Mouse (Mus musculus): ENCODE data around the gene Tiprl. TPM values are rescaled to one million over a fixed set of nuclear protein-coding genes. Genes with fewer than 3 reads are reported as not detected.

Tiprl gene
- polyA plus RNA-seq, 1 experiment, result 47.2 TPM

- Histone ChIP-seq H3K27ac (ENCODE audit: insufficient read depth, low read length) (no peak overlapping the region), H3K4me1 (ENCODE audit: control insufficient read depth, insufficient read depth, low read length) (peaks cover 4% of the 10 kb centered on the region; the same call in 1 of the 2 replicates), H3K4me3 (ENCODE audit: insufficient read depth, low read length) (no peak overlapping the region)
- TF ChIP-seq CTCF (IDR thresholded peaks at IDR 0.05; ENCODE audit: extremely low read depth, insufficient read depth, low read length) (no peak), POLR2A (IDR thresholded peaks at IDR 0.05; ENCODE audit: extremely low read depth, insufficient read depth, low read length) (no peak)
These were observed 50.3 kb downstream of the Tiprl start for GRCm38 (mm10) chr1:165186491-165186890.

DNA sequence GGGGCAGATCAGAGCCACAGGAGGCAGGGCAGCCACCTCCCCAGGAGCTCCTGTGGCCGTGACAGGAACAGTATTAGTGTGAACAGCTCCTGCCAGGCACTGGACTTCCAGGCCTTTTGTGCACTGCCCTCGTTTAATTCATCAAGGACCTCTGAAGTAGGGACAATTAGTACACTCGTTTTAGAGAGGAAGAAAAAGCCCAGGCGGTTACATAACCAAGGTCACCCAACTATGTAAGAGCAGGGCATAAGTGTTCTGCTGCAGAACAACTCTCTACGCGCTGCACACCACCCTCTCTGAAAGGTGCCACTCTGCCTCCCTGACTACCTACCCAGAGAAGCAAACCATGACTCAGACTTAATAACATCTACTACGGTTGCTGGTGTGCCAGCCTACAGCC, 51.7 kb downstream of the Tiprl start:
- peaks cover 3% of the 10 kb centered on the region; the same call in 1 of the 2 replicates for H3K4me1 ChIP-seq (ENCODE audit: control insufficient read depth, insufficient read depth, low read length)
- H3K4me3 ChIP-seq (ENCODE audit: insufficient read depth, low read length), result no peak overlapping the region
- H3K27ac ChIP-seq (ENCODE audit: insufficient read depth, low read length), result peak overlapping the region; percentile 41; the same call in 1 of the 2 replicates
- TF ChIP-seq CTCF (IDR thresholded peaks at IDR 0.05; ENCODE audit: extremely low read depth, insufficient read depth, low read length) (no peak), POLR2A (IDR thresholded peaks at IDR 0.05; ENCODE audit: extremely low read depth, insufficient read depth, low read length) (no peak)

DNA sequence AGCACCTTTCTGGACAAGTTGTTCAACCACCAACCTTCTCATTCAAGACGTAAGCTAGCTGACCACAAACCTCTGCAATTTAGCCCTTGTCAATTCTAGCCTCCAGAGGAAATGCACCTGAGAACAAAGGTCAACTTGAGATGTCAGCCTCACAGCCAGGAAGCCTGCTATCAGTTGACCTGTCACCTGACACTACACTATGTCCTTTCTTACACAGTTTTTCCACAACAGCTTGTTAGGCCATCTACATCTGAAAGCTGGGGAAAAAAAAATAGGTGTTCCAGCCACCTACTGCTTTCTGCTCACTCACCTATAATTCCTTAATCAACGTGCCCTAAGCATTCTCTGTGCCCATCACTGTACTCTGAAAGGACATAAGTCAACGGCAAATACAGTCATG, 52.6 kb downstream of the Tiprl start:
- Histone ChIP-seq H3K4me1 (ENCODE audit: control insufficient read depth, insufficient read depth, low read length) (peaks cover 2% of the 10 kb centered on the region; the same call in 1 of the 2 replicates), H3K27ac (ENCODE audit: insufficient read depth, low read length) (no peak overlapping the region), H3K4me3 (ENCODE audit: insufficient read depth, low read length) (no peak overlapping the region)
- TF ChIP-seq POLR2A (IDR thresholded peaks at IDR 0.05; ENCODE audit: extremely low read depth, insufficient read depth, low read length), result no peak
- TF ChIP-seq CTCF (IDR thresholded peaks at IDR 0.05; ENCODE audit: extremely low read depth, insufficient read depth, low read length), result no peak

- Histone ChIP-seq H3K4me3 (ENCODE audit: insufficient read depth, low read length) (no peak overlapping the region), H3K4me1 (ENCODE audit: control insufficient read depth, insufficient read depth, low read length) (no peaks in the 10 kb centered on the region; the same call in 1 of the 2 replicates), H3K27ac (ENCODE audit: insufficient read depth, low read length) (no peak overlapping the region)
- no peak for TF ChIP-seq CTCF (IDR thresholded peaks at IDR 0.05; ENCODE audit: extremely low read depth, insufficient read depth, low read length)
- no peak for TF ChIP-seq POLR2A (IDR thresholded peaks at IDR 0.05; ENCODE audit: extremely low read depth, insufficient read depth, low read length)
These were observed 53.4 kb downstream of the Tiprl start for GRCm38 (mm10) chr1:165183400-165183799.

DNA sequence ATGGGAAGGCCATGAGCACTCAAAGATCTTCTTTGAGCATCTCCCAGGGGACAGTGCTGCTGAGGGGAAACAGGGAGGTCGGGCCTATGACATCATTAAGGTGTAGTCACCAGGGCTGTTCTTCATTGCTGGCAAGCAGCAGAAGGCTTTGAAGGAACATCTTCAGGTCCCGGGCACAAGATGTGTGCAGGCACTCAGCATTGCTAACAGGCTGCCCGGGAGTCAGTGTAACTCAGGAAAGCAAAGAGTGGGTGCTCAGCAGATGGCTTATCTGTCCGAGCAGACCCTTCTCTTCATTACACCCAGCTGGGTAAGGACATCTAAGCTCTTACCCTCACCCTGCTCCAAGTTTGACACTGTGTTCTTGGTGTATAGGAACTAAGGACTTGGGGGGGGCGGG, 57.5 kb downstream of the Tiprl start:
- no peaks in the 10 kb centered on the region for H3K4me1 ChIP-seq (ENCODE audit: control insufficient read depth, insufficient read depth, low read length)
- H3K27ac ChIP-seq (ENCODE audit: insufficient read depth, low read length), result no peak overlapping the region
- no peak for TF ChIP-seq POLR2A (IDR thresholded peaks at IDR 0.05; ENCODE audit: extremely low read depth, insufficient read depth, low read length)
- TF ChIP-seq CTCF (IDR thresholded peaks at IDR 0.05; ENCODE audit: extremely low read depth, insufficient read depth, low read length), result no peak
- H3K4me3 ChIP-seq (ENCODE audit: insufficient read depth, low read length), result no peak overlapping the region

GRCm38 (mm10) chr1:165178075-165178474, 58.7 kb downstream of the Tiprl start:
- no peak for TF ChIP-seq CTCF (IDR thresholded peaks at IDR 0.05; ENCODE audit: extremely low read depth, insufficient read depth, low read length)
- no peak for TF ChIP-seq POLR2A (IDR thresholded peaks at IDR 0.05; ENCODE audit: extremely low read depth, insufficient read depth, low read length)
- H3K4me1 ChIP-seq (ENCODE audit: control insufficient read depth, insufficient read depth, low read length), result no peaks in the 10 kb centered on the region
- H3K27ac ChIP-seq (ENCODE audit: insufficient read depth, low read length), result no peak overlapping the region
- no peak overlapping the region for H3K4me3 ChIP-seq (ENCODE audit: insufficient read depth, low read length)

DNA sequence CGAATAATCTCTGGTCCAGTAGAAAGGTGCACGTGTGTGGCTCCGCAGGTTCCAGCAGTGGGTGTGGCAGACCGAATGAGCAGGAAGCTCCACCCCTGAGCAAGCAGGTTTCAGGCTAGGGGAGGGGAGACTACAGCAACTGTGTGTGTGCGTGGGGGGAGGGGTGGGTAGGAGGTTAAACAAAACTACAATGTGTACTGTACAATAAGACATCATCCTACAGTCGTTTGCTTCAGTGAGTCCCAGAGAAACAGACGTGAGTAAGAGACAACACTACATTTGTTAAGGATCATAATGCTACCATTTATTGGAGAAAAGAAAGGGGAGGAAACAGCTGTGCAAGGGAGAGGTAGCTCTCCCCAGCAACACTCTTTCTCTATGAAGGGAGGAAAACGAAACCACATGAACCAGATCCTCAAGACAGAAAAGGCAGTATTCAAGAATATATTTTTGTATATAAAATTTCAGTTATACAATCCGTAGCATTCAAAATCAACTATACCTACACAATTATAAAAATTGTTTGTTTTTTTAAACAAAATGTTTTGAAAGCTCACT, 62.7 kb downstream of the Tiprl start:
- TF ChIP-seq POLR2A (IDR thresholded peaks at IDR 0.05; ENCODE audit: extremely low read depth, insufficient read depth, low read length), result no peak
- no peak for TF ChIP-seq CTCF (IDR thresholded peaks at IDR 0.05; ENCODE audit: extremely low read depth, insufficient read depth, low read length)

DNA sequence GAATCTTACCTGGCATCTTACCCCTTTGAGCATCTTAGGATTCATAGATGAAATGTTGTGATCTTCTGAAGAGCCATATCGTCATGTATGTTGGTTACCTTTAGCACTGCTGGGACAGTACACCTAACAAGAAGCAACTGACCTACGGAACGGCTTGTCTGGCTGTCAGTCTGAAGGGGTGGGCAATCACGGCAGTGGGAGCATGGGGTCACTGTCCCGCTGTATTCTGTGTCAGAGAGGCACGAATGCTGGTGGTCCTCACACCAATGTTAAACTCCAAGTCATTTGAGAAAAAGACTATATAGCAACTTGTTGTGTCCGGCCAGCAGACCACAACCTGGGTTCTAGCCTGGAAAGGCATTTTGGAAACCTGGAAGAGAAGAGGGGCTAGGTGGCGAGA, 65.5 kb downstream of the Tiprl start:
- no peak for TF ChIP-seq POLR2A (IDR thresholded peaks at IDR 0.05; ENCODE audit: extremely low read depth, insufficient read depth, low read length)
- TF ChIP-seq CTCF (IDR thresholded peaks at IDR 0.05; ENCODE audit: extremely low read depth, insufficient read depth, low read length), result no peak
- Histone ChIP-seq H3K4me3 (ENCODE audit: insufficient read depth, low read length) (no peak overlapping the region), H3K27ac (ENCODE audit: insufficient read depth, low read length) (no peak overlapping the region), H3K4me1 (ENCODE audit: control insufficient read depth, insufficient read depth, low read length) (no peaks in the 10 kb centered on the region)

More for the DNA sequence above, 62.7 kb downstream of the Tiprl start:
- Histone ChIP-seq H3K4me3 (ENCODE audit: insufficient read depth, low read length) (no peak overlapping the region), H3K4me1 (ENCODE audit: control insufficient read depth, insufficient read depth, low read length) (no peaks in the 10 kb centered on the region), H3K27ac (ENCODE audit: insufficient read depth, low read length) (no peak overlapping the region)

GRCm38 (mm10) chr1:165170157-165170556, 66.6 kb downstream of the Tiprl start:
- H3K4me3 ChIP-seq (ENCODE audit: insufficient read depth, low read length), result no peak overlapping the region
- no peak overlapping the region for H3K27ac ChIP-seq (ENCODE audit: insufficient read depth, low read length)
- TF ChIP-seq CTCF (IDR thresholded peaks at IDR 0.05; ENCODE audit: extremely low read depth, insufficient read depth, low read length), result no peak
- TF ChIP-seq POLR2A (IDR thresholded peaks at IDR 0.05; ENCODE audit: extremely low read depth, insufficient read depth, low read length), result no peak
- no peaks in the 10 kb centered on the region for H3K4me1 ChIP-seq (ENCODE audit: control insufficient read depth, insufficient read depth, low read length)

GRCm38 (mm10) chr1:165169462-165169861, 67.3 kb downstream of the Tiprl start:
- Histone ChIP-seq H3K4me1 (ENCODE audit: control insufficient read depth, insufficient read depth, low read length) (no peaks in the 10 kb centered on the region), H3K4me3 (ENCODE audit: insufficient read depth, low read length) (no peak overlapping the region), H3K27ac (ENCODE audit: insufficient read depth, low read length) (no peak overlapping the region)
- TF ChIP-seq CTCF (IDR thresholded peaks at IDR 0.05; ENCODE audit: extremely low read depth, insufficient read depth, low read length) (no peak), POLR2A (IDR thresholded peaks at IDR 0.05; ENCODE audit: extremely low read depth, insufficient read depth, low read length) (no peak)

Measured in cortical plate, adult 2 months (tissue).